Mouse (Mus musculus): ENCODE data around the gene Fcgr4. TPM values are rescaled to one million over a fixed set of nuclear protein-coding genes. Genes with fewer than 3 reads are reported as not detected.
"Not testable (repeated sequence)": the region's sequence is repeated elsewhere in the genome, so short reads cannot be mapped to it uniquely, and the experiment has no call there.

The Fcgr4 gene
- total RNA-seq, 2 experiments from 2014 or later: 0.36 TPM; not detected in 1

DNA sequence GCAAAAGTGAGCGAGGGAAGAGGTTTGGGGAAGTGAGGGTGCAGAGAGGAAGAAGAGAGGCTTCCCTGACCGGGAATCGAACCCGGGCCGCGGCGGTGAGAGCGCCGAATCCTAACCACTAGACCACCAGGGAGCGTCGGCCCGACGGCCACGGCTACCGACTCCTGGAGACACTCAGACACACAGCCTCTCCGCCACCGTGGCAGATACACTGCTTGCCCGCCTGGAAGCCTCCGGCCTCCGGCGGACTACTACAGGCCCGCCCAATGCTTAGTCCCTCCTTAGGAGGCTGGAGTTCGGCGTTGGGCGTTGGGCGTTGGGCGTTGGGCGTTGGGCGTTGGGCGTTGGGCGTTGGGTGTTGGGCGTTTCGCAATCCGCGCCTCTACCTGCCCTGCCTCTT lies 60.6 kb downstream of the Fcgr4 start:
- H3K27ac ChIP-seq; H3K4me3 ChIP-seq; DNase-seq (ENCODE audit: extremely low spot score in 1 of 2, low spot score in 2 of 2); intact Hi-C loops (cut with DNase I): not testable (repeated sequence)

Small RNAs within 50 kb of the gene (microRNA-seq; reads per million reads assigned to microRNA genes)
- gene Gm27552 (0 reads per million in 2 experiments), gene Mir6546 (0.49 to 1.4 reads per million in 2 experiments)

Other genes with a start within 250 kb of the Fcgr4 start
- 10 to 100 TPM; 52.7 to 59.5 TPM for gene Atf6, start 151.1 kb upstream of the Fcgr4 start, total RNA-seq (2021)
- under 1 TPM; 0.45 to 0.58 TPM for gene Gm26620, start 133.9 kb upstream of the Fcgr4 start, total RNA-seq (2021)
- 10 to 100 TPM; 14.3 to 15.5 TPM for gene Dusp12, start 133.4 kb upstream of the Fcgr4 start, total RNA-seq (2021)
- gene Fcrlb, start 106.0 kb upstream of the Fcgr4 start, total RNA-seq (2021): under 1 TPM; 0.97 to 0.98 TPM
- gene Fcrla, start 91.3 kb upstream of the Fcgr4 start, total RNA-seq (2021): not detected
- 1 to 10 TPM; 4.7 to 5.0 TPM for gene Fcgr2b, start 42.4 kb upstream of the Fcgr4 start, total RNA-seq (2021)
- 10 to 100 TPM; 11.6 to 14.3 TPM for gene Fcgr3, start 46.0 kb downstream of the Fcgr4 start, total RNA-seq (2021)
- 1 to 10 TPM in 1 of 2 experiments, not detected in 1; 1.5 TPM for gene Cfap126, start 95.0 kb downstream of the Fcgr4 start, total RNA-seq (2021)
- 100 to 1,000 TPM; 194 to 195 TPM for gene Sdhc, start 131.7 kb downstream of the Fcgr4 start, total RNA-seq (2021)
- gene Mpz, start 131.8 kb downstream of the Fcgr4 start, total RNA-seq (2021): not detected
- gene Pcp4l1, start 177.3 kb downstream of the Fcgr4 start, total RNA-seq (2021): 100 to 1,000 TPM in 1 of 2 experiments, 10 to 100 TPM in 1; 76.7 to 113 TPM
- under 1 TPM; 0.19 to 0.23 TPM for gene Nr1i3, start 195.1 kb downstream of the Fcgr4 start, total RNA-seq (2021)
- 10 to 100 TPM; 86.4 to 91.2 TPM for gene Tomm40l, start 203.6 kb downstream of the Fcgr4 start, total RNA-seq (2021)
- gene Apoa2, start 206.1 kb downstream of the Fcgr4 start, total RNA-seq (2021): 1 to 10 TPM; 1.5 to 2.2 TPM
- 10 to 100 TPM; 12.6 to 14.4 TPM for gene Fcer1g, start 215.4 kb downstream of the Fcgr4 start, total RNA-seq (2021)
- gene Adamts4, start 231.5 kb downstream of the Fcgr4 start, total RNA-seq (2021): 1 to 10 TPM; 6.7 to 8.6 TPM
- 100 to 1,000 TPM; 267 to 272 TPM for gene Ndufs2, start 232.5 kb downstream of the Fcgr4 start, total RNA-seq (2021)

All from left cerebral cortex, adult 2 months (tissue).